Mouse (Mus musculus): ENCODE measurements around the gene Fam206a.

Fam206a gene

GRCm38 (mm10) chr4:56801907-56802668, at the start of gene Fam206a, which contains the start of gene Elp1:
Gene Fam206a (plus strand): TSS chr4:56802345.
Gene Elp1 (minus strand): TSS chr4:56802331.
- peak; percentile 99 for DNase-seq (ENCODE audit: low spot score)

DNA sequence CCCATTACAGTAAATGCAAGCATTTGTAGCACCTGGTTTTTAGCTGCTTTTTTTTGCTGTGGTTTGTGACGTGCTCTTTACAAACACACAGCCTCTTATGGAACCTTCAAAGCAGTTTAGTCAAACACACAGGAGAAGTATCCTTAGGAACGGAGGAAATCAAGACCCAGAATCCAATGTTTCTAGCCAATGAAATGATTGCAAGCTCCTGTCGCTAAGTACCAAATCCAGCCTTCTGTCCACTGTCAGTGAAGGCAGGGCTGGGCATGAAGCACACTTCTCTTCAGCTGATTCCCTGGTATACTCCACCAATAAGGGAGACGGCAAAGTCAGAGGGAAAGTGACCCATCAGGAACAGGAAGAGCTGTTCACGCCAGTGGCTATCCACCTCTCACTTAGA, 46.1 kb upstream of the Fam206a start:
- no peak for DNase-seq (ENCODE audit: low spot score)

- DNase-seq (ENCODE audit: low spot score) = no peak
Measured at GRCm38 (mm10) chr4:56756966-56757600, 45.1 kb upstream of the Fam206a start.

DNA sequence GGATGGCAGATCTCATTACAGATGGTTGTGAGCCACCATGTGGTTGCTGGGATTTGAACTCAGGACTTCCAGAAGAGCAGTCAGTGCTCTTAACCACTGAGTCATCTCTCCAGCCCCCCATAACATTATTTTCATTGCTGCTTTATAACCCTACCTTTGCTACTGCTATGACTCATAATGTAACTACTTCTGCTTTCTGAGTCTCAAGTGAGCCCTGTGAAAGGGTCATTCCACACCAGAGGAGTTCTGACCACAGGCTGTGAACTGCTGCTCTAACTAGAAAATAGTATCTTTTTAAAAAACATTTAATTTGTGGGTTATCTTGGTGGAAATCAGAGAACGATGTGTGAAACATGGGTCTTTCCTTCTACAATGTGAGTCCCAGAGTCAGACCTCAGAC, 44.5 kb upstream of the Fam206a start:
- no peak for DNase-seq (ENCODE audit: low spot score)

GRCm38 (mm10) chr4:56767861-56768284, 34.3 kb upstream of the Fam206a start:
- no peak for DNase-seq (ENCODE audit: low spot score)

GRCm38 (mm10) chr4:56768913-56769312, 33.2 kb upstream of the Fam206a start:
- DNase-seq (ENCODE audit: low spot score) = no peak

- no peak for DNase-seq (ENCODE audit: low spot score)
Measured at GRCm38 (mm10) chr4:56771065-56771464, 31.1 kb upstream of the Fam206a start.

- no peak for DNase-seq (ENCODE audit: low spot score)
Measured at GRCm38 (mm10) chr4:56791373-56791772, 10.8 kb upstream of the Fam206a start.

- no peak for DNase-seq (ENCODE audit: low spot score)
Measured at GRCm38 (mm10) chr4:56802669-56803150, 565 bp downstream of the Fam206a start.

DNA sequence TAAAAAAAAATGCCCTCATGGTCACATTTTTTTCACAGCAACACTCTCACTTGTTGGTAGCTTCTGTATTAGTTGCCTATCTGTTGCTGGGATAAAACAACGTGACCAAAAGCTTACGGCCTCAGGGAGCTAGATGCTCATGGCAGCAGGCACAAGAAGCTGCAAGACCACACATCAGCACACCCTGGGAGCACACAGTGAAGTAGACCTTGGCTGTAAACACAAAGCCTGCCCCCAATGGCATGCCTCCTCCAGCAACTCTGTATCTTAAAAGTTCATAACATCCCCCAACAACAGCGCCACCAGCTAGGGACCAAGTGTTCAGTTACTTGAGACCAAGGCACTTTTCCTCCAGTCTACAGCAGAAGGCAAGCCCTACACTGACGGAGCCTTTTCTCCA, 6.9 kb downstream of the Fam206a start:
- no peak for DNase-seq (ENCODE audit: low spot score)

GRCm38 (mm10) chr4:56811642-56812041, 9.5 kb downstream of the Fam206a start:
- no peak for DNase-seq (ENCODE audit: low spot score)

- DNase-seq (ENCODE audit: low spot score) = no peak
Measured at GRCm38 (mm10) chr4:56812096-56812495, 10.0 kb downstream of the Fam206a start.

DNA sequence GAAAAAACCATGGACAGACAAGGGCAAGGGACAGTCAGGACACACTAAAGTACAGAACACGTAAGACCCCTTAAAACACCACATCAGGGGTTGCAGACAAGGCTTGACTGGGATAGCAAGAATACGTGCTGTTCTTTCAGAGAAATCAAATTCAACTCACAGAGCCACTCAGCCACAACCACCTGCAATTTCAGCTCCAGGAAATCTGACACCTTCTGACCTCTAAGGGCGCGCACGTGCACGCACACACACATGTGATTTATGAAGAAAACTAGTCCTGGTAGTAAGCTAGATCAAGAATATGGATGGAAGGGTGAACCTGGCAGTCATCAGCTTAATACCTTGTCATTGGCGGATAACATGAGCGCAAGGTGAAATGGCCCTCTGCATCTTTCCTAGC, 13.0 kb downstream of the Fam206a start:
- no peak for DNase-seq (ENCODE audit: low spot score)

DNA sequence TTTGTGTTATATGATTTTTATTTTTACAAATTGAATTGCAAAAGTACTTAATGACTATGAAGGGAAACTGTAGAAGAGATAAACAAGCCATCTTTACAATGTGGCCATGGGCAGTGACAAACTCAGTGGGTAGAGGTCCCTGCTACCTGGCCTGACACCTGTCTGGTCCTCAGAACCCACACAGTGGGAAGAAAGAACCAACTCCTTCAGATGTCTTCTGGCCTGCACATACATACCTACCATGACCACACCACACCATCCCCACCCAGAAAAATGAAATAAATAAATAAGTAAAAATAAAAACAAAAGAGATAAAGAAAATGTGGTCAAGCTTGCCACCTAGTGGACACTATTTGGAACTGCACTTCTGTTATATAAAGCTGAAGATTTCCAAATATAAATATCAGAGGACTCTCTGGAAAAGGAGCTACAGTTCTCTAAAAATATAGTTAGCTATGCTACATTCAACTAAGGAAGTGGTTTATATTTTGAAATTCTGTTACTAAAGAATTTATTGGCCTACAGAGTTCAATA, 17.9 kb downstream of the Fam206a start:
- no peak for DNase-seq (ENCODE audit: low spot score)

DNA sequence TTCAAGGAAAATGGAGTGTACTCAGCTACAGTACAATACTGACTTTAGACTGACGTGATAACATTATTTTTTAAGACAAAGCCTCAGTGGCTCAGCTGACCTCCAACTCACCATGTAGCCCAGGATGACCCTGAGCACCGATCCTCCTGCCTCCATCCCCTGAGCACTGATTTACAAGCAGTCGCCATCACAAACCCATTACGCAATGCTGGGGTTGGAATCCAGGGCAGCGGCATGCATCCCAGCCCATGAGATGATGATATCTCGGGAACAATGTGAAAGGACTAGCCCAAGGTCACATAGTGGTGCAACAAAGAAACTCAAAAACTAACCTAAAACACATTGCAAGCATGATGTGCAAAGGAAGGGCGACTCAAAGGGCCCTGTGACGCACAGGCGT, 22.1 kb downstream of the Fam206a start:
- DNase-seq (ENCODE audit: low spot score) = no peak

- DNase-seq (ENCODE audit: low spot score) = no peak
Measured at GRCm38 (mm10) chr4:56828932-56829331, 26.8 kb downstream of the Fam206a start.

DNA sequence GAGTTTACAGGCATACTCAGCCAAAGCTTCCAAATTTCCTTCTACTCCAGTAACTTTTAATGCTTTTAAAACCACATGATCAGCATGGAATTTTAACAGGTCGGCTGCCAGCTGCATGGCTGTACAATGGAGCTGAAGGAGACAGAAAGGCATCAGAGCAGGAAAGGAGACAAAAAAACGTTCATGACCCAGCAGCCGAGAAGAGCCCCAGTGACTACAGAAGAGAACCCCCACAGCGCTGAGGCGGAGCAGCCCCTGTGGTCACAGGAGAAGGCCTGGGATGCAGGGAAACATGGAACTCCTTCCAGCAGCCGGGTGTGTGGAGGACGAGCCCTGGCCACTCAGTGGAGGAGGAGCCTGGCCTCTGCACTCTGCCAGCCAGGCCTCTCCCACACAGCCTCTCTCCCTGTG, 27.4 kb downstream of the Fam206a start:
- no peak for DNase-seq (ENCODE audit: low spot score)

GRCm38 (mm10) chr4:56831013-56831609, 29.0 kb downstream of the Fam206a start:
- no peak for DNase-seq (ENCODE audit: low spot score)

DNA sequence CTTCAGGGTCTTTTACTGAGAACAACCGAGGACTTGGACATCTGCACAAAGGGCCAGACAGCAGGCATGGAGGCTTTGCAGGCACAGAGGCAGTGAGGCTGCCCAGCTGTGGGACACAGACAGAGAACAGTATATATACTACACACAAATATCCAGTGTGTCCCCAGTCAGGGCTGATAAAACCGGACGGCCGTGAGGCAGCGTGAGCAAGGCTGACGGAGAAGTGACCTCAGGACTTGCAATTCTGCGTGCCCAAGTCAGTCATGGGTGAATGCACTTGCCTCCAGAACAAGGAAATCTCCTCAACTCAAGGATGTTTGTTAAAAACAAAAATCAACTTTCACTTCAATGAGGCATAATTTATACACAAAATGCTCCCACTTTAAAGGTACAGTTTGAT, 29.9 kb downstream of the Fam206a start:
- no peak for DNase-seq (ENCODE audit: low spot score)

DNA sequence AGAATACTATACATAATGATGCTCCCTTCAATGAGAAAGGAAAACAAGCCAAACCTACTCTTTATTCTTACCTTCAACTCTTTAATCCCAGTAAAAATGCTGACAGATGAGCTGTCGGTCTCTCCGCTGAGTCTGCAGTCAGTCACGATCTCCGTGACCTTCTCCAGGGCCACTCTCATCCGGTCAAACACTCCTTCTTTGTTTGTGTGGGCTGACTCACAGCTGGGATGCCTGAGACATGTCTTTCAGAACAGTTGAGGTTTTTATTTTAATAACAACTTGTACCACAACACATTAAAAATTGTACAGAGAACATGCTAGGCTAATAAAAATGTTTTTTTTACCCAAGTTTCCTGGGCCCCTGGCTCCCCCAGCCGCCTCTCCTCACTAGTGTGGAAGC, 35.5 kb downstream of the Fam206a start:
- DNase-seq (ENCODE audit: low spot score) = no peak

DNA sequence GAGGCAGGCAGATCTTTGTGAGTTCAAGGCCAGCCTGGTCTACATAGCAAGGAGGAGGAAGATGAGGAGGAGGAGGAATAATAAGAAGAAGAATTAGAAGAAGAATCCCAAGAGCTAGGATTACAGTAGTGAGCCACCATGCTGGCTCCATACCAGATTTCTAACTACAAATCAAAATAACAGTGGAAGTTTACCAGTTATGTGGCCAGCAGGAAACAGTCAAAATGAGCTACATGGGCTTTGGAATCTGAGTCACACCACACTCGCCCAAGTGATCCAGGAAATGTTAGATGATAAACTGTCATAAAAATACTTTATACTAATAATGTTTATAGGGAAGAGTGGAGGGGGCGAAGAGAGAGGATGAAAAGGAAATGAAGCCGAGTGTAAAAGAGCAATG, 38.2 kb downstream of the Fam206a start:
- no peak for DNase-seq (ENCODE audit: low spot score)

- no peak for DNase-seq (ENCODE audit: low spot score)
Measured at GRCm38 (mm10) chr4:56842501-56842900, 40.4 kb downstream of the Fam206a start.

DNA sequence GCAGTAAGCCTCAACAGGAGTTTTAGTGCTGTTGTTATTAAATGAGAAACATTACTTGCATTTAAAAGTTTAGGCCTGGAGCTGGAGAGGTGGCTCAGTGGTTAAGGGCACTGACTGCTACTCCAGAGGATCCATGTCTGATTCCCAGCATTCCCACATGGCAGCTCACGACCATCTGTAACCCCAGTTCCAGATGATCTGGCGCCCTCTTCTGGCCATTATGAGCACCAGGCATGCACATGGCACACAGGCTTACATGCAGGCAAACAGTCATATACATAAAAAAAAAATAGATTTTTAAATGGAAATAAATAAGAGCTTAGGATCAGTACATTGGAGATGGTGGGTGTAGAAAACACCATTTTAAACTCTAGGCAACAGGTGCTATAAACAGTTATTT, 41.8 kb downstream of the Fam206a start:
- DNase-seq (ENCODE audit: low spot score) = no peak
